Mouse (Mus musculus) large intestine, adult 2 months (tissue): ENCODE results near the gene Ptges3. TPM values are rescaled to one million over a fixed set of nuclear protein-coding genes. Genes with fewer than 3 reads are reported as not detected.
"Not testable (repeated sequence)": the region's sequence is repeated elsewhere in the genome, so short reads cannot be mapped to it uniquely, and the experiment has no call there.

ENCODE experiments used
- DNase-seq: peaks from one replicate; pipeline ENCODE4 v3.0.0-alpha.2; 2012; ENCODE audit warnings: low read depth, low spot score
- WGBS: fragments of 180-500 bp; shearing (Covaris S2); methylation state at CpG from one replicate; pipeline ENCODE4 v1.1.7; 2018; 5-methylcytosine and 5-hydroxymethylcytosine counted together
- polyA plus RNA-seq: library from polyadenylated mRNA; depleted of rRNA; stranded (reverse); fragments of >200 nt; gene quantifications from 2 replicates; pipeline ENCODE4 v1.2.3, GENCODE M21; 2012; rRNA removed

Gene Ptges3
- 23.0 and 23.4 TPM in 2 replicates for polyA plus RNA-seq

GRCm38 (mm10) chr10:128058601-128059151, at the start of gene Ptges3:
Ptges3 (plus strand) TSS chr10:128058954.
- WGBS, result under 1% methylated on average over 63 of the region's 72 CpGs
- DNase-seq, result peak; percentile 70

- WGBS, result 79% methylated on average over 5 of the region's 5 CpGs
- DNase-seq, result no peak
These were observed 49.0 kb upstream of the Ptges3 start for GRCm38 (mm10) chr10:128009735-128010134.

GRCm38 (mm10) chr10:128015068-128015934, 43.5 kb upstream of the Ptges3 start, which contains the start of gene Prim1:
Prim1 (plus strand) TSS chr10:128015168.
- WGBS, result 2% methylated on average over 31 of the region's 31 CpGs
- DNase-seq, result peak; percentile 81

GRCm38 (mm10) chr10:128022196-128022595, 36.6 kb upstream of the Ptges3 start:
- WGBS, result 99% methylated on average over 5 of the region's 5 CpGs
- DNase-seq, result no peak

- DNase-seq, result no peak
- 94% methylated on average over 10 of the region's 10 CpGs for WGBS
These were observed 35.3 kb upstream of the Ptges3 start for GRCm38 (mm10) chr10:128023496-128023895.

- DNase-seq, result no peak
- WGBS, result 91% methylated on average over 7 of the region's 7 CpGs
These were observed 28.8 kb upstream of the Ptges3 start for GRCm38 (mm10) chr10:128029931-128030330.

- no peak for DNase-seq
- WGBS, result 62% methylated on average over 2 of the region's 2 CpGs
These were observed 27.9 kb upstream of the Ptges3 start for GRCm38 (mm10) chr10:128030860-128031259.

GRCm38 (mm10) chr10:128036746-128037425, 21.9 kb upstream of the Ptges3 start:
- no peak for DNase-seq
- WGBS, result 1% methylated on average over 10 of the region's 10 CpGs

- WGBS, result 44% methylated on average over 3 of the region's 3 CpGs
- DNase-seq, result no peak
These were observed 20.8 kb upstream of the Ptges3 start for GRCm38 (mm10) chr10:128037921-128038320.

GRCm38 (mm10) chr10:128039167-128039566, 19.6 kb upstream of the Ptges3 start:
- 15% methylated on average over 5 of the region's 5 CpGs for WGBS
- DNase-seq, result no peak

- no peak for DNase-seq
- WGBS, result 65% methylated on average over 3 of the region's 3 CpGs
These were observed 18.9 kb upstream of the Ptges3 start for GRCm38 (mm10) chr10:128039858-128040257.

- no peak for DNase-seq
- 77% methylated on average over 5 of the region's 5 CpGs for WGBS
These were observed 18.5 kb upstream of the Ptges3 start for GRCm38 (mm10) chr10:128040293-128040692.

GRCm38 (mm10) chr10:128041636-128042035, 17.1 kb upstream of the Ptges3 start:
- WGBS, result 74% methylated on average over 4 of the region's 4 CpGs
- DNase-seq, result no peak

- 70% methylated on average over 3 of the region's 3 CpGs for WGBS
- DNase-seq, result no peak
These were observed 16.3 kb upstream of the Ptges3 start for GRCm38 (mm10) chr10:128042466-128042865.

GRCm38 (mm10) chr10:128043041-128043835, 15.5 kb upstream of the Ptges3 start:
- 56% methylated on average over 3 of the region's 3 CpGs for WGBS
- DNase-seq, result no peak

- no peak for DNase-seq
- WGBS, result 88% methylated on average over 8 of the region's 8 CpGs
These were observed 10.6 kb upstream of the Ptges3 start for GRCm38 (mm10) chr10:128048157-128048556.

GRCm38 (mm10) chr10:128049741-128050140, 9.0 kb upstream of the Ptges3 start:
- WGBS, result 97% methylated on average over 2 of the region's 2 CpGs
- DNase-seq, result no peak

GRCm38 (mm10) chr10:128050355-128050754, 8.4 kb upstream of the Ptges3 start:
- no peak for DNase-seq
- 92% methylated on average over 2 of the region's 2 CpGs for WGBS

- WGBS, result 96% methylated on average over 5 of the region's 5 CpGs
- no peak for DNase-seq
These were observed 7.2 kb upstream of the Ptges3 start for GRCm38 (mm10) chr10:128051589-128051988.

GRCm38 (mm10) chr10:128052136-128052535, 6.6 kb upstream of the Ptges3 start:
- not testable (repeated sequence) for DNase-seq
- 94% methylated on average over 1 of the region's 2 CpGs for WGBS
